Mouse (Mus musculus) embryonic fibroblast, embryonic 13.5 days (primary cell): ENCODE results near the gene Kirrel. TPM values are rescaled to one million over a fixed set of nuclear protein-coding genes. Genes with fewer than 3 reads are reported as not detected.

Source experiments
- H3K27ac ChIP-seq: 2 replicates; pipeline ENCODE4 v1.5.1; 2012; ENCODE audit warnings: low read length, control low read depth, inconsistent platforms; ENCODE audit not compliant: insufficient read depth
- H3K4me1 ChIP-seq: 2 replicates; pipeline ENCODE4 v1.6.1; 2011; ENCODE audit warnings: low read length; ENCODE audit not compliant: control insufficient read depth, insufficient read depth
- H3K4me3 ChIP-seq: 2 replicates; pipeline ENCODE4 v1.5.1; 2011; ENCODE audit warnings: mild to moderate bottlenecking, control low read depth, low read length; ENCODE audit not compliant: insufficient read depth
- CTCF ChIP-seq: IDR thresholded peaks from 2 replicates; pipeline ENCODE4 v1.5.1; 2011; ENCODE audit warnings: mild to moderate bottlenecking, control low read depth, low read length, moderate library complexity, borderline replicate concordance; ENCODE audit not compliant: insufficient read depth
- POLR2A ChIP-seq: IDR thresholded peaks from 2 replicates; pipeline ENCODE4 v1.6.1; 2011; ENCODE audit warnings: low read depth, mild to moderate bottlenecking, control low read depth, low read length, moderate library complexity
- polyA plus RNA-seq: library from polyadenylated mRNA; stranded (reverse); fragments of >200 nt; gene quantifications from 2 replicates; pipeline ENCODE4 v1.2.4, GENCODE M21; 2011; ENCODE audit warnings: low read depth; ENCODE audit not compliant: missing spikeins, insufficient read length

Gene Kirrel
- polyA plus RNA-seq, 1 experiment = 101 TPM

DNA sequence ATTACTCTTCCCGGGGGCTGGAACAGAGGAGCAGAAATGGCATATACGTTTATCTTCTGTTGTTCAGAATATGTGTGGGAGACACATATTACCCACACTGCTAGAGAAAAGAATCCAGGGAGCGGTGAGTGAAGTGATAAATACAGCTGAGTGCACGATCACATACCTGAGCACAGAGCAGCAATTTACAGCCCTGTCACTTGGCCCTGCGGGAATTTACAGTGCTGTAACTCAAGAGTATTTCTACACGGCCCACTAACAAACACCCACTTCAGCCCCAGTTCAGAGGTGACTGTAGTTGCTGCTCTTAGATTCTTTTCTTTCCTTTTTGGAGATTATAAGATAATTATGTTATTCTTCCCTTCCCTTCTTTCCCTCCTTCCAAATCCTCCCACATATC lies 18.8 kb upstream of the Kirrel start:
- Histone ChIP-seq H3K4me3 (no peak overlapping the region), H3K27ac (no peak overlapping the region), H3K4me1 (no peaks in the 10 kb centered on the region)
- TF ChIP-seq POLR2A = no peak
- TF ChIP-seq CTCF = no peak

DNA sequence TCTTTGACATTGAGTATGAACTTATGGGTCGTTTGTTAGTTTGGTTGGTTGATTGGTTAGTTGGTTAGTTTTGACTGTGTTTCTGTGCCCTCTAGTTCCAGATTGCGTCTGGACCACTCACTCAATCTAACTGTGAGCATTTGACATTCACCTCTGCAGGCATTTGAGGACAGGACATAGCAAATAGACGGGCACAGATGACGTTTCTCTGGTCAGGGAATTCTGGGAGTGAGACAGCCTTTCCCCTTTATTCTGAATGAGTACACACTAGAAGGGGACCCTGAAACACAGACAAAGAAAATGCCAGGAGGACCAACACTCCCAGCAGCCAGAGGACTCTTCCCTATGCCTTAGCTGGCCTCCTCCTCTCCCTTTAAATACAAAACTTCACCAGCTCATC lies 2.1 kb upstream of the Kirrel start:
- H3K4me3 ChIP-seq = no peak overlapping the region
- H3K27ac ChIP-seq = no peak overlapping the region
- 0 out of 2 replicates have a peak, but pooled peaks cover 5% of the 10 kb centered on the region for H3K4me1 ChIP-seq
- no peak for TF ChIP-seq POLR2A
- no peak for TF ChIP-seq CTCF

DNA sequence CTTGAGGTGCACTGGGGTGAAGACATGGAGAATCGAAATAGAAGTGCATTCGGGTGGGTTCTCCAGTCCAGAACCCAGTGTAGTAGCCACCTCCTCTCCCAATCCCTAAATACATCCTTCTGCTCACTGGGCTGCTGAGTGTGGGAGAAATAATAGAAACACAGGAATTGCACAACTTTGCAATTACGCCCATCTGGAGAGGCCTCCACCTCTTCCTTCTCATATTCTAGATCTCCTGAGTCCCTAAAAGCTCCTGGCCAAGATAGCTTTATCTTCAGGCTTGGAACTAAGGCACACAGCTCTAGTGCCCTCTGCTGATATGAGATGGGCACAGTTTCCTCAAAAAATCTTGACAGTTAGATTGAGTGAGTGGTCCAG lies 880 bp upstream of the Kirrel start:
- peaks cover 9% of the 10 kb centered on the region; the same call in 1 of the 2 replicates for H3K4me1 ChIP-seq
- H3K4me3 ChIP-seq = no peak overlapping the region
- no peak for TF ChIP-seq CTCF
- TF ChIP-seq POLR2A = peak; percentile 48
- H3K27ac ChIP-seq = peak overlapping the region; percentile 27

DNA sequence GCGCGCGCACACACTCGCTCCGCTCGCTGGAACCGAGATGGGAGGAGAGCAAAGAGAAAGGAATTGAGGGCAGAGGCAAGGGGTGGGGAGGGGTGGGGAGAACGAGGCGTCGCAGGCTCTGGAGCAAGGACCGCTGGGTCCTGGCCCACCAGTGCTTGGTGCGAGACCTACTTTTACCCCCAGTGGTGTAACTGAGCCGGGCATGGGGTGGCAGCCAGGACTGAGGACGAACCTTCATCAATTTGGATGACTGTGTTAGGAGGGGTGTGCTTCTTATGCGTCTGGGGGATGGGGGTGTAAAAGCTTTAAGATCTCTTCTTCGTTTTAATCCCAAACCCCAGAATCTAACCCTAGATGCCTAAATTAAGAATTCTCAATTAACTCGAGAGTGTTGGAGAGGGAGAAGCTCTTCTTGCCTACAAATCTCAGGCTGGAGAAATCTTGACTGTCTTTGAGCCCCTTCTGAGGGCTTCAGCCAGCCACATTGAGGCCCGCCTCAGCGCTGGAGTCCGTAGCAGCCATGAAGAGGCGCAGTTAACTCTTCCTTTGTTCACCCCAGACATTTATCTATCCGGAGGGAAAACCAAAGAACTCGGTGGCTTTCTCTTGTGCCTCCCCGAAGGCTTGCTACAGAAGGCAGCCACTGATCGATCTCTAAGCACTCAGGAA lies 356 bp upstream of the Kirrel start:
- Histone ChIP-seq H3K4me3 (peak overlapping the region; percentile 63), H3K4me1 (peaks cover 9% of the 10 kb centered on the region; the same call in 1 of the 2 replicates), H3K27ac (peak overlapping the region; percentile 27)
- TF ChIP-seq CTCF (no peak), POLR2A (no peak; the same call in 1 of the 2 replicates)

DNA sequence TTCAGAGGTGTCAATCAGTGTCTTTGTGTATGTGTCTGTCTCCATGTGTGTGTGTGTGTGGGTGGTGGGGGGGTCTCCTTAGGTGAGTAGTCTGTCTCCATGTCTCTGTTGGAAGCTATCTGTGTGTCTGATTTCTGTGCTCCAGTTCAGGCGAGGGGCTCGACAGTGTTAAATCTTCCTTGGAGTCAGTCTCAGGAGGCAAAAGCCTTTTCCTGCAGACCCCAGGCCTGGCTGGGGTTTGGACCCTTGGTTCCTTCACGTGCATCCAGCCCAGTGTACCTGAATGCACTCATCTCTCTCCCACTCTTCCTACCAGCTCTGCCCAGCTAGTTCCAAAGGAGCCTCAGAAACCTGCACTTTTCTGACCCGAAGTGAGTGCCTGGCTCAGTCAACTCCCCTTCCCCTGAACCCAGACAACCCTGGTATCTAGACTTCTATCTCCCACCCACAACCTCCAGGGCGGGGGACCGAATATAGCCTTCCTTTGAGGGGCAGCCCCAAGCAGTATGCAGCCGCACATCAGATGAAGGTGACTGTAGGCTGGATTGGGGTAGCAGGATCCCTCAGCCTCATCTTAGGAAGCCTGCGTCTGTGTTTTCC lies 961 bp downstream of the Kirrel start:
- peak overlapping the region; percentile 63 for H3K4me3 ChIP-seq
- TF ChIP-seq POLR2A (no peak; the same call in 1 of the 2 replicates), CTCF (no peak)
- H3K4me1 ChIP-seq = peaks cover 15% of the 10 kb centered on the region; the same call in 1 of the 2 replicates
- H3K27ac ChIP-seq = peak overlapping the region; percentile 94

DNA sequence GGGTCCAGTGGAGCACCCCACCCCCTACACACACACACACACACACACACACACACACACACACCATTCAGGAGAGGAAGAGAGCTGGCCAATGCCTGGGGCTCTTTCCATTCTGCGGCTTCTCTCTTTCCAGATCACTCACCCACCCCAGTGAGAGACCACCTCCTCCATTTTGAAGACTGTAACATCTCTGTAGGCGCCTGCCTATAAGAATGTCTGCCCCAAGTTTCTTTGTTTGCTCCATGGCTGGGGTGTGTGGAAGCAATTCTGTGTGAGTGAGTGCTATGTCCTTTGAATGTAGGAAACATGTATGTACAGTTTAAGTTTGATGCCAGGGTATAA lies 1.5 kb downstream of the Kirrel start:
- peaks cover 18% of the 10 kb centered on the region for H3K4me1 ChIP-seq
- peak overlapping the region; percentile 63 for H3K4me3 ChIP-seq
- peak overlapping the region; percentile 94 for H3K27ac ChIP-seq
- TF ChIP-seq POLR2A = no peak
- TF ChIP-seq CTCF = no peak

DNA sequence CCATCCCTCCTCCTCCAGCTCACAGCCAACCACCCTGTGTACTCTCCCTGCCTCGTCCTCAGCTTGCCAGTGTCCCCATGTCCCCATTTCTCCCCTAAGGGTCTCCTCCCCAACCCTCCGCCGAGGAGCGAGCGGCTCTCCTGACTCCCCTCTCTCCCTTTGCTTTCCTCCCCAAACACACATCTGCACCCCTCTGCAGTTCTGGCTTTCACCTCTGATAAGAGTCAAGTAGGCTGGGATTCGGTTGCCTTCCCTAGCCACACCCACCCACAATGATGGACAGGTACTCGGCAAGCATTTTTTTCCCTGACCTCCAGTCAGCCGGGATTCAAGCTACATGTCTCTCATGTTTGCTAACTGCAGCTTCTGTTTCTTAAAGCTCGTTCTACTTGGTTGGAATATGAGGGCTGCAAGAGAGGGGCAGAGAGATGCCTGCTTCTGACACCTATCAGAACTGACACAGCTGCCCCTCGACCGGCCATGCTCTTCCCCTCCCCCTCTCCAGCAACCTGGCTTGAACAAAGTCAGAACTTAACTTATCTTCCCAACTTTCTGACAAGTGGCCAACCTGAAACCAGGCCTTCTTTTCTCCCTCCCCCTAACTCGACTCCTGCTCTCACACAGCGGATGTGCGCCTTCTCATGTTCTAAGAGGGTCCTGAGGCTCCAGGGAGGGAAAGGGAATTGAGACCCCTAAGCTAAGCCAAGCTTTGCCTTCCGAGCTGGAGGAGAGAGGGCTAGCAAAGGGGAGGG lies 2.0 kb downstream of the Kirrel start:
- Histone ChIP-seq H3K27ac (peak overlapping the region; percentile 94), H3K4me1 (peaks cover 18% of the 10 kb centered on the region), H3K4me3 (peak overlapping the region; percentile 63)
- TF ChIP-seq CTCF (no peak), POLR2A (peak; percentile 74)

DNA sequence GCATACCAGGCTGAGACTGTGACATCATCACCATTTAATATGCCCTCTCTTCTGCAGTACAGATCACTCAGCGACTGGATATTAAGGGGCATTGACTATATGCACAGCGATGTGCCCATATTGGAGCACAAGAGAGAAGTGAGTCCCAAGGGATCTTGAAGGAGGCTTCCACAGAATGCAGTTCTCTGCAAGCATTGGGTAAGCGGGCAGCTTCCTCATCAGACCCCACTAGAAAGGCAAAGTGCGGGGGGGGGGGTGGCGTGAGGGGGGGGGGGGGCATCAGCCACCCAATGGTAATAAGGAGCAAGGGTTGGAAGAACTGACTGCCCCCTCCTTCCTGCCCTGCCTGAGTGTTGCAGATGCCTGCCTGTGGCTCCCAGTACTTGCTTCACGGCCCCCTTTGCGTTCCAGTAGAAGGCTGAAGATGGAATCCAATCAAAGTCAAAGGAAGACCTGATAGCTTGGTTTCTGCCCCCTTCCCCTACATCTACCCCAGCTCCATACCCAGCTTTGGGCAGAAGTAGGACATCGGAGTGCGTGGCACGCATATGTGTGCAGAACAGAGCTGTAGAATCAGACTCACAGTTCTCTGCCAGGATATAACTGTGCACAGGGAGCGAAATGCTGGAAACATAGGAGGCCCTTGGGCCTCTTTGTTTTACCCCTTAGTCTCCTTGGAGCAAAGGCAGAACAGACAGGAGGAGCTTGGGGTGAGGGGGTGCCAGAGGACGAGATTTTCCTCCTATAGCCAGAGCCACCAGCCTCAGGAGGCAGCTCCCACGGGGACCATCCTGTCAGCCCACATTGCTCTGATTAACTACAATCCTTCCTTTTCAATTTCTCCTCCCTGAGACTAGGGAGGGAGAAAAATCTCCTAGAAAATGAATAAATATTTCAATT lies 3.1 kb downstream of the Kirrel start:
- peak overlapping the region; percentile 63 for H3K4me3 ChIP-seq
- peak overlapping the region; percentile 94 for H3K27ac ChIP-seq
- TF ChIP-seq POLR2A (peak; percentile 32; the same call in 1 of the 2 replicates), CTCF (no peak)
- H3K4me1 ChIP-seq = peaks cover 21% of the 10 kb centered on the region

DNA sequence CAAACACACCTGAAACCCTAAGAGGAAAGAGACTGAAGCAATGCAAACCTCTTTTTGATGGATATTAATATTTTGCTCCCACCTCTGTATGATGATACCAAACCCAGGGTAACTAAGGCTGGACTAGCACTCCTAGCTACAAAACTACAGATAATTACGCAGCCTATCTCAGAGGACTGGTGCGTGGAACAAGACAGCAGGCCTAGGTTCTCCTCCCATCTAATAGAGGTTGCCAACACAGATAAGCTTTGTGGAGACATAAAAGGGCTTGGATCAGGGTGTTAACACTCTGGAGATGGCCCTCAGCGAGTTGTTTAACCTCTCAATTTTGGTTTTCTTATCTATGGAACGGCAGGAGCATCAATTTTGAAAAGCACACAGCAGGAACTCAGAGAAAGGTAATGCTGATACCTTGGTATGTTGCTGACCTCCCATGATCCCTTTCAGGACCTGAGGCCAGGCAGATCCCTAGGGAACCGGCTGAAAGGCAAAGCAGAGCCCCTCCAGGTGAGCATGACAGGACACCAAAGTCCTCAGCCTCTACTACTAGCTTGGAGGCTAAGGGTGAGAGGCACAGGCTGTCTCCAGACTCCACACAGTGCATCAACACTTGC lies 5.0 kb downstream of the Kirrel start:
- no peak for TF ChIP-seq CTCF
- TF ChIP-seq POLR2A = no peak
- H3K27ac ChIP-seq = peak overlapping the region; percentile 10; the same call in 1 of the 2 replicates
- H3K4me3 ChIP-seq = no peak overlapping the region
- H3K4me1 ChIP-seq = peaks cover 24% of the 10 kb centered on the region
